Mouse (Mus musculus) liver, embryonic 16.5 days (tissue): ENCODE data around the gene Mogat1. TPM values are rescaled to one million over a fixed set of nuclear protein-coding genes. Genes with fewer than 3 reads are reported as not detected.
"Not testable (repeated sequence)": the region's sequence is repeated elsewhere in the genome, so short reads cannot be mapped to it uniquely, and the experiment has no call there.

Experiments used
- ATAC-seq: fragments of 200-750 bp; cut with Nextera tagmentation; 2 replicates; pipeline ENCODE4 v1.8.0; 2017; ENCODE audit warnings: low read depth, mild to moderate bottlenecking, moderate number of reproducible peaks, moderate library complexity
- H3K27ac ChIP-seq: fragments of 300-500 bp; sonication (generic); 2 replicates; pipeline ENCODE4 v1.5.1; 2014; ENCODE audit warnings: mild to moderate bottlenecking, low read length
- H3K27me3 ChIP-seq: fragments of 300-500 bp; sonication (generic); 2 replicates; pipeline ENCODE4 v1.6.1; 2014; ENCODE audit warnings: low read depth, low read length, mixed read lengths; ENCODE audit not compliant: control insufficient read depth, insufficient read depth
- H3K36me3 ChIP-seq: fragments of 300-500 bp; sonication (generic); 2 replicates; pipeline ENCODE4 v1.6.1; 2014; ENCODE audit warnings: mild to moderate bottlenecking; ENCODE audit not compliant: control insufficient read depth, insufficient read depth
- H3K4me1 ChIP-seq: fragments of 300-500 bp; sonication (generic); 2 replicates; pipeline ENCODE4 v1.6.1; 2014; ENCODE audit warnings: low read depth, low read length, mixed read lengths; ENCODE audit not compliant: control insufficient read depth
- H3K4me2 ChIP-seq: fragments of 300-500 bp; sonication (generic); 2 replicates; pipeline ENCODE4 v1.6.1; 2014; ENCODE audit warnings: low read depth, low read length, mixed read lengths
- H3K4me3 ChIP-seq: fragments of 300-500 bp; sonication (generic); 2 replicates; pipeline ENCODE4 v1.5.1; 2014; ENCODE audit warnings: low read depth, mild to moderate bottlenecking, low read length
- H3K9ac ChIP-seq: fragments of 300-500 bp; sonication (generic); 2 replicates; pipeline ENCODE4 v1.6.1; 2014; ENCODE audit warnings: low read depth, low read length
- H3K9me3 ChIP-seq: fragments of 300-500 bp; sonication (generic); replicated peaks from 2 replicates; pipeline ENCODE4 v1.6.1; 2016; ENCODE audit warnings: low read length; ENCODE audit not compliant: control insufficient read depth
- WGBS: fragments of 180-500 bp; shearing (Covaris S2); extraction: QIAGEN DNeasy Blood & Tissue Kit; methylation state at CpG from one replicate; pipeline ENCODE4 v1.1.7; 2014; ENCODE audit not compliant: insufficient replicate concordance; 5-methylcytosine and 5-hydroxymethylcytosine counted together
- polyA plus RNA-seq: library from polyadenylated mRNA; unstranded; fragments of >200 nt; fragmentation: Nextera tagmentation; extraction: Ambion mirVana; gene quantifications from 2 replicates; pipeline ENCODE4 v1.2.1, GENCODE M21; 2015

Gene Mogat1
- polyA plus RNA-seq, 1 experiment from 2014 or later: not detected

GRCm38 (mm10) chr1:78532184-78532800 lies 21.5 kb downstream of the Mogat1 start:
- Histone ChIP-seq H3K4me3 (no peak overlapping the region), H3K9me3 (no peaks in the 10 kb centered on the region), H3K27me3 (no peaks in the 10 kb centered on the region), H3K27ac (no peak overlapping the region), H3K4me1 (peaks cover 3% of the 10 kb centered on the region), H3K4me2 (no peak overlapping the region), H3K36me3 (no peaks in the 10 kb centered on the region), H3K9ac (no peak overlapping the region)
- 75% methylated on average over 15 of the region's 15 CpGs for WGBS
- ATAC-seq: no peak

DNA sequence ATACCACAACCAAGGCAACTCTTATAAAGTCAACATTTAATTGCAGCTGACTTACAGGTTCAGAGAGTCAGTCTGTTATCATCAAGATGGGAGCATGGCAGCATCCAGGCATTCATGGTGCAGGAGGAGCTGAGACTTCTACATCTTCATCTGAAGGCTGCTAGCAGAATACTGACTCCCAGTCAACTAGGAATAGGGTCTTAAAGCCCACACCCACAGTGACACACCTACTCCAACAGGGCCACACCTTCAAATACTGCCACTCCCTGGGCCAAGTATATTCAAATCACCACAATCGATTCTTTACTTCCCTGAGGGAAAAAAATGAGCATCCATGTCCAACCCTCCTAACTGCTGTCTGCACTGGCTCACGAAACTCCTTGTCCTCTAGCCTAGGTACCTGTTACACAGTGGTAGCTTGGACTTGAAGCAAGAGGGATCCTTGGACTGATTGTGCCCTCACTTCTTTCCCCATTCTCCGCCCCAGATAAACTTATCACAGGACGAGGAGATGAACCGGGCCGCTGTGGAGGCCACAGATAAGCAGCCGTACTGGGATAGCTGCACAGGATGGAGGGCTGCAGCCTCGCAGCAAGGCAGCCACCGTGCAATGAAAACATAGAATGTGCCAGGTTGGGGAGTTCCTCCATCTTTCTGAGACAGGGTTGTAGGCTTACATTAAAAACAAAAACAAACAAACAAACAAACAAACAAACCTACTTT lies 23.8 kb downstream of the Mogat1 start:
- Histone ChIP-seq H3K4me1 (peaks cover 3% of the 10 kb centered on the region), H3K9me3 (no peaks in the 10 kb centered on the region), H3K4me2 (no peak overlapping the region), H3K27ac (no peak overlapping the region), H3K4me3 (no peak overlapping the region), H3K9ac (no peak overlapping the region), H3K27me3 (no peaks in the 10 kb centered on the region), H3K36me3 (no peaks in the 10 kb centered on the region)
- 42% methylated on average over 9 of the region's 9 CpGs for WGBS
- peak; percentile 68 for ATAC-seq

- Histone ChIP-seq H3K36me3 (no peaks in the 10 kb centered on the region), H3K9ac (no peak overlapping the region), H3K4me3 (no peak overlapping the region; the same call in 1 of the 2 replicates), H3K27ac (no peak overlapping the region), H3K9me3 (no peaks in the 10 kb centered on the region), H3K4me1 (peaks cover 3% of the 10 kb centered on the region), H3K27me3 (no peaks in the 10 kb centered on the region), H3K4me2 (peak overlapping the region; percentile 55)
- WGBS: 30% methylated on average over 19 of the region's 19 CpGs
- ATAC-seq: no peak
These were observed 25.7 kb downstream of the Mogat1 start for GRCm38 (mm10) chr1:78536310-78537164.

- Histone ChIP-seq H3K36me3 (no peaks in the 10 kb centered on the region), H3K9ac (no peak overlapping the region), H3K4me3 (peak overlapping the region; percentile 43), H3K4me1 (peaks cover 3% of the 10 kb centered on the region), H3K27me3 (no peaks in the 10 kb centered on the region), H3K9me3 (no peaks in the 10 kb centered on the region), H3K4me2 (peak overlapping the region; percentile 55), H3K27ac (no peak overlapping the region)
- WGBS: 13% methylated on average over 16 of the region's 16 CpGs
- peak; percentile 77 for ATAC-seq
These were observed 26.8 kb downstream of the Mogat1 start for GRCm38 (mm10) chr1:78537494-78538010.

DNA sequence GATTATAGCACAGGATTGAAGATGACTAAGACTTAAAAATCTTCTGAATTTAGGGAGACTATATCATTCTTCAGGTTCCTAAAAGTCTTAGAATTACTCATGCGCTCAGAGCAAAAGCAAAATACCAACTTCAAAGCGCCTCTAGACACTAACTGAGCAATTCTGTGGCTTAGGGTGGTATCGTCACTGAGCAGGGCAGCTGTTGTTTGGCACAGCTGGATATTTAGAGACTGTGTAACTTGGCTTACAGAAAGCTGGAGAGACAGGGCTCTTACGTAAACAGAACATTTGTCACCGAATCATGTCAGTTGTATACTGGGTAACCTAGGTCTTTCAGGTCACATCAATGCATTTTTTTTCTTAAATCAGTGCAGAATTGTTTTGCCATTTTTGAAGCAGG lies 27.6 kb downstream of the Mogat1 start:
- ATAC-seq: no peak
- no peaks in the 10 kb centered on the region for H3K9me3 ChIP-seq
- H3K36me3 ChIP-seq: no peaks in the 10 kb centered on the region
- H3K9ac ChIP-seq: no peak overlapping the region
- no peak overlapping the region for H3K27ac ChIP-seq
- 62% methylated on average over 5 of the region's 5 CpGs for whole genome bisulfite sequencing
- H3K4me3 ChIP-seq: no peak overlapping the region
- peaks cover 3% of the 10 kb centered on the region for H3K4me1 ChIP-seq
- H3K4me2 ChIP-seq: no peak overlapping the region
- no peaks in the 10 kb centered on the region for H3K27me3 ChIP-seq

GRCm38 (mm10) chr1:78539166-78539565 lies 28.4 kb downstream of the Mogat1 start:
- Histone ChIP-seq H3K9me3 (no peaks in the 10 kb centered on the region), H3K27ac (no peak overlapping the region), H3K27me3 (no peaks in the 10 kb centered on the region), H3K4me2 (no peak overlapping the region), H3K4me1 (peaks cover 3% of the 10 kb centered on the region), H3K36me3 (no peaks in the 10 kb centered on the region), H3K9ac (no peak overlapping the region), H3K4me3 (no peak overlapping the region)
- 58% methylated on average over 6 of the region's 6 CpGs for WGBS
- no peak for ATAC-seq

GRCm38 (mm10) chr1:78543631-78544030 lies 32.8 kb downstream of the Mogat1 start:
- not testable (repeated sequence) for H3K4me1 ChIP-seq, H3K9ac ChIP-seq, H3K9me3 ChIP-seq, ATAC-seq, H3K36me3 ChIP-seq, H3K27ac ChIP-seq, H3K4me2 ChIP-seq, H3K27me3 ChIP-seq, H3K4me3 ChIP-seq
- WGBS: 67% methylated on average over 1 of the region's 1 CpGs

GRCm38 (mm10) chr1:78546258-78546657 lies 35.5 kb downstream of the Mogat1 start:
- Histone ChIP-seq H3K4me1 (no peaks in the 10 kb centered on the region), H3K4me3 (no peak overlapping the region), H3K27ac (no peak overlapping the region), H3K36me3 (no peaks in the 10 kb centered on the region), H3K27me3 (no peaks in the 10 kb centered on the region), H3K9me3 (no peaks in the 10 kb centered on the region), H3K9ac (no peak overlapping the region), H3K4me2 (no peak overlapping the region)
- WGBS: 67% methylated on average over 9 of the region's 9 CpGs
- no peak for ATAC-seq
